Mouse (Mus musculus): Measurements from ENCODE around the gene Gm49380.
A peak's percentile ranks its signal among the peaks of the same experiment; 100 is the strongest.

Gm49380 gene

GRCm38 (mm10) chr9:44088877-44089608, 24.3 kb downstream of the Gm49380 start:
- no peak for DNase-seq (ENCODE audit: low spot score)

- peak; percentile 79 for DNase-seq (ENCODE audit: low spot score)
Measured at GRCm38 (mm10) chr9:44087761-44088455, 25.4 kb downstream of the Gm49380 start.

- no peak for DNase-seq (ENCODE audit: low spot score)
Measured at GRCm38 (mm10) chr9:44086960-44087359, 26.3 kb downstream of the Gm49380 start.

GRCm38 (mm10) chr9:44085741-44086665, 27.3 kb downstream of the Gm49380 start:
- DNase-seq (ENCODE audit: low spot score) = no peak

- DNase-seq (ENCODE audit: low spot score) = no peak
Measured at GRCm38 (mm10) chr9:44085276-44085675, 28.0 kb downstream of the Gm49380 start.

- DNase-seq (ENCODE audit: low spot score) = no peak
Measured at GRCm38 (mm10) chr9:44084659-44085229, 28.6 kb downstream of the Gm49380 start.

GRCm38 (mm10) chr9:44084236-44084635, 29.1 kb downstream of the Gm49380 start:
- DNase-seq (ENCODE audit: low spot score) = no peak

GRCm38 (mm10) chr9:44083392-44084121, 29.7 kb downstream of the Gm49380 start:
- DNase-seq (ENCODE audit: low spot score) = no peak

- DNase-seq (ENCODE audit: low spot score) = no peak
Measured at GRCm38 (mm10) chr9:44082266-44082665, 31.0 kb downstream of the Gm49380 start.

GRCm38 (mm10) chr9:44081581-44081980, 31.7 kb downstream of the Gm49380 start:
- DNase-seq (ENCODE audit: low spot score) = no peak

- DNase-seq (ENCODE audit: low spot score) = peak; percentile 60
Measured at GRCm38 (mm10) chr9:44080953-44081352, 32.3 kb downstream of the Gm49380 start.

- no peak for DNase-seq (ENCODE audit: low spot score)
Measured at GRCm38 (mm10) chr9:44079997-44080780, 33.1 kb downstream of the Gm49380 start.

- peak; percentile 93 for DNase-seq (ENCODE audit: low spot score)
Measured at GRCm38 (mm10) chr9:44078955-44079756, 34.1 kb downstream of the Gm49380 start.

GRCm38 (mm10) chr9:44078136-44078797, 35.0 kb downstream of the Gm49380 start:
- no peak for DNase-seq (ENCODE audit: low spot score)

- no peak for DNase-seq (ENCODE audit: low spot score)
Measured at GRCm38 (mm10) chr9:44077266-44077910, 35.9 kb downstream of the Gm49380 start.

GRCm38 (mm10) chr9:44076764-44077120, 36.6 kb downstream of the Gm49380 start:
- DNase-seq (ENCODE audit: low spot score) = peak; percentile 77

- no peak for DNase-seq (ENCODE audit: low spot score)
Measured at GRCm38 (mm10) chr9:44075996-44076763, 37.1 kb downstream of the Gm49380 start.
